Mouse (Mus musculus) kidney, embryonic 16.5 days (tissue): Measurements from ENCODE around the gene Pgp. TPM values are rescaled to one million over a fixed set of nuclear protein-coding genes. Genes with fewer than 3 reads are reported as not detected.

Experiments
- ATAC-seq: fragments of 200-750 bp; cut with Nextera tagmentation; 2 replicates; pipeline ENCODE4 v1.8.0; 2017; ENCODE audit warnings: moderate TSS enrichment; ENCODE audit not compliant: low FRiP score, low TSS enrichment
- H3K27ac ChIP-seq: fragments of 300-500 bp; sonication (generic); 2 replicates; pipeline ENCODE4 v1.5.1; 2014; ENCODE audit warnings: low read length
- H3K27me3 ChIP-seq: fragments of 300-500 bp; sonication (generic); 2 replicates; pipeline ENCODE4 v1.6.1; 2014; ENCODE audit warnings: low read length, control low read depth, mixed read lengths; ENCODE audit not compliant: insufficient read depth
- H3K36me3 ChIP-seq: fragments of 300-500 bp; sonication (generic); 2 replicates; pipeline ENCODE4 v1.6.1; 2014; ENCODE audit warnings: low read length, control low read depth, mixed read lengths; ENCODE audit not compliant: insufficient read depth
- H3K4me1 ChIP-seq: fragments of 300-500 bp; sonication (generic); 2 replicates; pipeline ENCODE4 v1.6.1; 2014; ENCODE audit warnings: low read length, control low read depth, mixed read lengths; ENCODE audit not compliant: insufficient read depth
- H3K4me2 ChIP-seq: fragments of 300-500 bp; sonication (generic); replicated peaks from 2 replicates; pipeline ENCODE4 v1.6.1; 2014; ENCODE audit warnings: low read depth, low read length
- H3K4me3 ChIP-seq: fragments of 300-500 bp; sonication (generic); 2 replicates; pipeline ENCODE4 v1.5.1; 2014; ENCODE audit warnings: mild to moderate bottlenecking, low read length
- H3K9ac ChIP-seq: fragments of 300-500 bp; sonication (generic); replicated peaks from 2 replicates; pipeline ENCODE4 v1.6.1; 2014; ENCODE audit warnings: low read length
- H3K9me3 ChIP-seq: fragments of 300-500 bp; sonication (generic); 2 replicates; pipeline ENCODE4 v1.6.1; 2016; ENCODE audit warnings: low read length, control low read depth
- WGBS: fragments of 180-500 bp; shearing (Covaris S2); extraction: QIAGEN DNeasy Blood & Tissue Kit; methylation state at CpG from one replicate; pipeline ENCODE4 v1.1.7; 2014; 5-methylcytosine and 5-hydroxymethylcytosine counted together
- polyA plus RNA-seq: library from polyadenylated mRNA; unstranded; fragments of >200 nt; fragmentation: Nextera tagmentation; extraction: Ambion mirVana; gene quantifications from 2 replicates; pipeline ENCODE4 v1.2.1, GENCODE M21; 2015

Gene Pgp
- polyA plus RNA-seq, 1 experiment from 2014 or later, result 55.5 TPM

- no peak overlapping the region for H3K4me2 ChIP-seq
- H3K4me3 ChIP-seq, result no peak overlapping the region
- H3K9ac ChIP-seq, result no peak overlapping the region
- H3K27me3 ChIP-seq, result no peaks in the 10 kb centered on the region
- no peaks in the 10 kb centered on the region for H3K9me3 ChIP-seq
- 0 out of 2 replicates have a peak, but pooled peaks cover 4% of the 10 kb centered on the region for H3K4me1 ChIP-seq
- ATAC-seq, result no peak
- no peak overlapping the region for H3K27ac ChIP-seq
- peaks cover 40% of the 10 kb centered on the region for H3K36me3 ChIP-seq
- 87% methylated on average over 12 of the region's 12 CpGs for WGBS
These were observed 37.7 kb downstream of the Pgp start for GRCm38 (mm10) chr17:24507806-24508460.

GRCm38 (mm10) chr17:24513609-24514008 is 43.4 kb downstream of the Pgp start:
- no peaks in the 10 kb centered on the region for H3K9me3 ChIP-seq
- no peaks in the 10 kb centered on the region for H3K4me1 ChIP-seq
- H3K27me3 ChIP-seq, result no peaks in the 10 kb centered on the region
- WGBS, result 51% methylated on average over 5 of the region's 5 CpGs
- H3K4me2 ChIP-seq, result peak overlapping the region; percentile 26; the same call in 1 of the 2 replicates
- 0 out of 2 replicates have a peak overlapping the region, but pooled peaks have one; percentile 51 for H3K9ac ChIP-seq
- 0 out of 2 replicates have a peak overlapping the region, but pooled peaks have one; percentile 8 for H3K4me3 ChIP-seq
- peak; percentile 49; the same call in 1 of the 2 replicates for ATAC-seq
- H3K27ac ChIP-seq, result no peak overlapping the region
- peaks cover 50% of the 10 kb centered on the region for H3K36me3 ChIP-seq

- peak; percentile 20 for ATAC-seq
- peak overlapping the region; percentile 51; the same call in 1 of the 2 replicates for H3K9ac ChIP-seq
- H3K4me3 ChIP-seq, result peak overlapping the region; percentile 8; the same call in 1 of the 2 replicates
- WGBS, result 81% methylated on average over 24 of the region's 24 CpGs
- H3K9me3 ChIP-seq, result no peaks in the 10 kb centered on the region
- peaks cover 44% of the 10 kb centered on the region for H3K36me3 ChIP-seq
- peak overlapping the region; percentile 26 for H3K4me2 ChIP-seq
- H3K27me3 ChIP-seq, result no peaks in the 10 kb centered on the region
- peak overlapping the region; percentile 74 for H3K27ac ChIP-seq
- H3K4me1 ChIP-seq, result no peaks in the 10 kb centered on the region
These were observed 44.4 kb downstream of the Pgp start for GRCm38 (mm10) chr17:24514270-24515257.

GRCm38 (mm10) chr17:24520450-24520849 is 50.3 kb downstream of the Pgp start:
- ATAC-seq, result no peak

More at GRCm38 (mm10) chr17:24520450-24520849, 50.3 kb downstream of the Pgp start:
- Histone ChIP-seq H3K27ac (no peak overlapping the region), H3K27me3 (no peaks in the 10 kb centered on the region), H3K9me3 (no peaks in the 10 kb centered on the region), H3K9ac (no peak overlapping the region), H3K4me3 (no peak overlapping the region), H3K36me3 (peaks cover 10% of the 10 kb centered on the region; the same call in 1 of the 2 replicates), H3K4me2 (no peak overlapping the region), H3K4me1 (no peaks in the 10 kb centered on the region; the same call in 1 of the 2 replicates)
- 87% methylated on average over 4 of the region's 4 CpGs for WGBS

Other genes starting within 250 kb of the Pgp start
- gene Tedc2, start 249.5 kb upstream of the Pgp start, polyA plus RNA-seq, result 12.2 and 13.4 TPM in 2 replicates
- 69.2 and 73.5 TPM in 2 replicates for gene Ccnf, start 218.9 kb upstream of the Pgp start, polyA plus RNA-seq
- 0.22 TPM in 1 of 2 replicates, not detected in the other for gene Abca17, start 119.3 kb upstream of the Pgp start, polyA plus RNA-seq
- 20.8 and 22.6 TPM in 2 replicates for gene Abca3, start 118.4 kb upstream of the Pgp start, polyA plus RNA-seq
- 300 and 327 TPM in 2 replicates for gene Rnps1, start 55.8 kb upstream of the Pgp start, polyA plus RNA-seq
- gene Eci1, start 43.8 kb upstream of the Pgp start, polyA plus RNA-seq, result 141 and 143 TPM in 2 replicates
- 3.2 and 5.5 TPM in 2 replicates for gene Dnase1l2, start 27.3 kb upstream of the Pgp start, polyA plus RNA-seq
- 38.1 TPM in 2 replicates for gene E4f1, start 79 bp upstream of the Pgp start, polyA plus RNA-seq
- 0.42 and 1.6 TPM in 2 replicates for gene Bricd5, start 3.5 kb downstream of the Pgp start, polyA plus RNA-seq
- gene Mlst8, start 8.7 kb downstream of the Pgp start, polyA plus RNA-seq, result 39.3 and 40.2 TPM in 2 replicates
- 1.5 and 2.2 TPM in 2 replicates for gene Caskin1, start 18.2 kb downstream of the Pgp start, polyA plus RNA-seq
- 102 and 113 TPM in 2 replicates for gene Traf7, start 57.5 kb downstream of the Pgp start, polyA plus RNA-seq
- 2.8 and 3.0 TPM in 2 replicates for gene Rab26, start 63.8 kb downstream of the Pgp start, polyA plus RNA-seq
- gene Pkd1, start 79.4 kb downstream of the Pgp start, polyA plus RNA-seq, result 22.5 and 24.3 TPM in 2 replicates
- 72.8 and 77.0 TPM in 2 replicates for gene Tsc2, start 162.2 kb downstream of the Pgp start, polyA plus RNA-seq
- gene Nthl1, start 162.3 kb downstream of the Pgp start, polyA plus RNA-seq, result 23.1 TPM in 2 replicates
- gene Slc9a3r2, start 179.9 kb downstream of the Pgp start, polyA plus RNA-seq, result 116 and 120 TPM in 2 replicates
- 0.37 TPM in 1 of 2 replicates, not detected in the other for gene Npw, start 188.1 kb downstream of the Pgp start, polyA plus RNA-seq
- 19.7 and 22.7 TPM in 2 replicates for gene Zfp598, start 199.3 kb downstream of the Pgp start, polyA plus RNA-seq
- gene Syngr3, start 219.6 kb downstream of the Pgp start, polyA plus RNA-seq, result 2.3 and 2.9 TPM in 2 replicates
- 44.4 and 45.3 TPM in 2 replicates for gene Gfer, start 225.8 kb downstream of the Pgp start, polyA plus RNA-seq
- 1.9 and 2.7 TPM in 2 replicates for gene Noxo1, start 225.8 kb downstream of the Pgp start, polyA plus RNA-seq
- 92.1 and 107 TPM in 2 replicates for gene Tbl3, start 237.3 kb downstream of the Pgp start, polyA plus RNA-seq
- 0.26 TPM in 1 of 2 replicates, not detected in the other for gene Rnf151, start 247.7 kb downstream of the Pgp start, polyA plus RNA-seq
- gene Rps2, start 247.7 kb downstream of the Pgp start, polyA plus RNA-seq, result 1,489 and 1,547 TPM in 2 replicates